ENCODE assay signal across 16 mouse cellular contexts in genomic region chr1:97753216-97753615, GRCm38 (mm10).
"Had no signal": no experiment of that assay in that cellular context is flagged by ENCODE, and none has a peak within 500 bp of the region (broad histone marks: within the 10 kb centered on the region; RNA-seq: fewer than 3 reads in every experiment).

No protein-coding gene starts in this region.

- H3K4me1 ChIP-seq: liver, embryonic 15.5 days; lung, embryonic 15.5 days; midbrain, embryonic 12.5 days; midbrain, embryonic 15.5 days; neural tube, embryonic 12.5 days; stomach, embryonic 15.5 days had no signal

- H3K4me2 ChIP-seq: liver, embryonic 15.5 days; lung, embryonic 15.5 days; midbrain, embryonic 12.5 days; midbrain, embryonic 15.5 days; neural tube, embryonic 12.5 days; stomach, embryonic 15.5 days had no signal

- H3K27me3 ChIP-seq: liver, embryonic 15.5 days; lung, embryonic 15.5 days; megakaryocyte, embryonic 14.5 days; midbrain, embryonic 12.5 days; midbrain, embryonic 15.5 days; neural tube, embryonic 12.5 days; stomach, embryonic 15.5 days had no signal

- ATAC-seq: liver, postnatal 0 days; midbrain, embryonic 15.5 days had no signal

- H3K4me3 ChIP-seq: liver, embryonic 15.5 days; lung, embryonic 15.5 days; megakaryocyte, embryonic 14.5 days; midbrain, embryonic 12.5 days; midbrain, embryonic 15.5 days; neural tube, embryonic 12.5 days; stomach, embryonic 15.5 days had no signal

- DNase-seq: liver, postnatal 0 days; lung, adult 2 months; lung, postnatal 10 days; right cerebral cortex, postnatal 14 days; thymus, adult 2 months; thymus, postnatal 25 days; thymus, postnatal 4 days had no signal

- H3K9me3 ChIP-seq: liver, embryonic 15.5 days; lung, embryonic 15.5 days; megakaryocyte, embryonic 14.5 days; midbrain, embryonic 12.5 days; midbrain, embryonic 15.5 days; neural tube, embryonic 12.5 days; stomach, embryonic 15.5 days had no signal

- H3K36me3 ChIP-seq: stomach, embryonic 15.5 days had no signal

- H3K27ac ChIP-seq: liver, embryonic 15.5 days; lung, embryonic 15.5 days; macrophage; midbrain, embryonic 12.5 days; midbrain, embryonic 15.5 days; neural tube, embryonic 12.5 days; stomach, embryonic 15.5 days; stomach, postnatal 0 days had no signal

- H3K9ac ChIP-seq: liver, embryonic 15.5 days; liver, postnatal 0 days; lung, embryonic 15.5 days; midbrain, embryonic 12.5 days; midbrain, embryonic 15.5 days; neural tube, embryonic 12.5 days; stomach, embryonic 15.5 days had no signal
